Mouse (Mus musculus) gonadal fat pad, adult 2 months (tissue): ENCODE results near the gene Itgam. TPM values are rescaled to one million over a fixed set of nuclear protein-coding genes. Genes with fewer than 3 reads are reported as not detected.
"Not testable (repeated sequence)": the region's sequence is repeated elsewhere in the genome, so short reads cannot be mapped to it uniquely, and the experiment has no call there.

Source experiments
- DNase-seq: peaks from one replicate; pipeline ENCODE4 v3.0.0-alpha.2; 2012; ENCODE audit warnings: low read depth
- polyA plus RNA-seq: library from polyadenylated mRNA; depleted of rRNA; stranded (reverse); fragments of >200 nt; gene quantifications from 2 replicates; pipeline ENCODE4 v1.2.3, GENCODE M21; 2012; rRNA removed

Gene Itgam
- polyA plus RNA-seq, 1 experiment = 17.3 TPM

GRCm38 (mm10) chr7:128128741-128129720 is 66.6 kb downstream of the Itgam start, which contains the start of gene Itgax:
TSS of gene Itgax (plus strand) at chr7:128129547.
- DNase-seq = no peak

- no peak for DNase-seq
These were observed 69.7 kb downstream of the Itgam start for GRCm38 (mm10) chr7:128132148-128132547.

- no peak for DNase-seq
These were observed 71.2 kb downstream of the Itgam start for GRCm38 (mm10) chr7:128133596-128133995.

- no peak for DNase-seq
These were observed 74.5 kb downstream of the Itgam start for GRCm38 (mm10) chr7:128136927-128137326.

GRCm38 (mm10) chr7:128139611-128140010 is 77.2 kb downstream of the Itgam start:
- no peak for DNase-seq

GRCm38 (mm10) chr7:128150970-128151369 is 88.5 kb downstream of the Itgam start:
- DNase-seq = no peak

- DNase-seq = no peak
These were observed 91.6 kb downstream of the Itgam start, which contains the start of gene Itgad for GRCm38 (mm10) chr7:128154076-128154475. TSS of gene Itgad (plus strand) at chr7:128154376.

- DNase-seq = no peak
These were observed 92.5 kb downstream of the Itgam start for GRCm38 (mm10) chr7:128154924-128155323.

GRCm38 (mm10) chr7:128158688-128159354 is 96.4 kb downstream of the Itgam start:
- DNase-seq = not testable (repeated sequence)

- DNase-seq = no peak
These were observed 101.6 kb downstream of the Itgam start for GRCm38 (mm10) chr7:128164001-128164400.

- DNase-seq = no peak
These were observed 104.0 kb downstream of the Itgam start for GRCm38 (mm10) chr7:128166391-128166790.

Other genes starting within 250 kb of the Itgam start
- 76.2 and 82.5 TPM in 2 replicates for gene Stx4a, start 238.3 kb upstream of the Itgam start, polyA plus RNA-seq
- 16.6 and 24.0 TPM in 2 replicates for gene Stx1b, start 238.1 kb upstream of the Itgam start, polyA plus RNA-seq
- 18.3 and 22.8 TPM in 2 replicates for gene Zfp646, start 186.4 kb upstream of the Itgam start, polyA plus RNA-seq
- 5.9 and 8.2 TPM in 2 replicates for gene Zfp668, start 185.8 kb upstream of the Itgam start, polyA plus RNA-seq
- 1.9 and 2.6 TPM in 2 replicates for gene Prss53, start 171.7 kb upstream of the Itgam start, polyA plus RNA-seq
- gene Gm21974, start 167.2 kb upstream of the Itgam start, polyA plus RNA-seq = not detected in 2 replicates
- gene Vkorc1, start 167.0 kb upstream of the Itgam start, polyA plus RNA-seq = 246 and 309 TPM in 2 replicates
- gene Bckdk, start 158.6 kb upstream of the Itgam start, polyA plus RNA-seq = 118 and 137 TPM in 2 replicates
- gene Kat8, start 150.1 kb upstream of the Itgam start, polyA plus RNA-seq = 15.9 and 16.4 TPM in 2 replicates
- 80.4 and 83.4 TPM in 2 replicates for gene Prss8, start 132.5 kb upstream of the Itgam start, polyA plus RNA-seq
- gene Prss36, start 115.9 kb upstream of the Itgam start, polyA plus RNA-seq = 23.6 and 29.7 TPM in 2 replicates
- gene Fus, start 95.2 kb upstream of the Itgam start, polyA plus RNA-seq = 285 and 355 TPM in 2 replicates
- gene Pycard, start 68.8 kb upstream of the Itgam start, polyA plus RNA-seq = 45.2 and 50.8 TPM in 2 replicates
- gene Trim72, start 58.7 kb upstream of the Itgam start, polyA plus RNA-seq = 1.2 and 1.6 TPM in 2 replicates
- not detected in 2 replicates for gene Gm49368, start within 50 bp of the Itgam start, polyA plus RNA-seq
- gene Itgax, start 66.9 kb downstream of the Itgam start, polyA plus RNA-seq = 3.6 and 3.8 TPM in 2 replicates
- gene Itgad, start 91.7 kb downstream of the Itgam start, polyA plus RNA-seq = 0.22 and 0.41 TPM in 2 replicates
- 0.42 and 2.5 TPM in 2 replicates for gene Cox6a2, start 143.7 kb downstream of the Itgam start, polyA plus RNA-seq
- gene Armc5, start 174.7 kb downstream of the Itgam start, polyA plus RNA-seq = 20.1 and 21.1 TPM in 2 replicates
- 4.2 and 4.5 TPM in 2 replicates for gene 9130023H24Rik, start 175.4 kb downstream of the Itgam start, polyA plus RNA-seq
- gene Tgfb1i1, start 184.2 kb downstream of the Itgam start, polyA plus RNA-seq = 45.5 and 48.1 TPM in 2 replicates
- 0.08 TPM in 2 replicates for gene Slc5a2, start 203.0 kb downstream of the Itgam start, polyA plus RNA-seq
- 40.1 and 48.1 TPM in 2 replicates for gene BC017158, start 235.5 kb downstream of the Itgam start, polyA plus RNA-seq